Mouse (Mus musculus) limb, embryonic 11.5 days (tissue): ENCODE results near the gene Brd7. TPM values are rescaled to one million over a fixed set of nuclear protein-coding genes. Genes with fewer than 3 reads are reported as not detected.

Experiments
- ATAC-seq: fragments of 200-750 bp; cut with Nextera tagmentation; 2 replicates; pipeline ENCODE4 v1.8.0; 2017; ENCODE audit warnings: low read depth; ENCODE audit not compliant: insufficient number of reproducible peaks, low FRiP score, low TSS enrichment
- DNase-seq: peaks from one replicate; pipeline ENCODE4 v3.0.0-alpha.2; 2015; ENCODE audit warnings: low spot score
- H3K27ac ChIP-seq: fragments of 300-500 bp; sonication (generic); replicated peaks from 2 replicates; pipeline ENCODE4 v1.5.1; 2014; ENCODE audit warnings: low read depth, mild to moderate bottlenecking, low read length
- H3K27me3 ChIP-seq: fragments of 300-500 bp; sonication (generic); 2 replicates; pipeline ENCODE4 v1.6.1; 2014; ENCODE audit warnings: mild to moderate bottlenecking, low read length, mixed read lengths; ENCODE audit not compliant: control insufficient read depth, insufficient read depth
- H3K36me3 ChIP-seq: fragments of 300-500 bp; sonication (generic); 2 replicates; pipeline ENCODE4 v1.6.1; 2014; ENCODE audit warnings: mild to moderate bottlenecking, low read length, moderate library complexity, mixed read lengths; ENCODE audit not compliant: control insufficient read depth, insufficient read depth
- H3K4me1 ChIP-seq: fragments of 300-500 bp; sonication (generic); 2 replicates; pipeline ENCODE4 v1.6.1; 2014; ENCODE audit warnings: low read length, mixed read lengths; ENCODE audit not compliant: control insufficient read depth, insufficient read depth
- H3K4me2 ChIP-seq: fragments of 300-500 bp; sonication (generic); 2 replicates; pipeline ENCODE4 v1.6.1; 2014; ENCODE audit warnings: low read depth, mild to moderate bottlenecking, moderate library complexity; ENCODE audit not compliant: severe bottlenecking
- H3K4me3 ChIP-seq: fragments of 300-500 bp; sonication (generic); 2 replicates; pipeline ENCODE4 v1.5.1; 2014; ENCODE audit warnings: low read depth, low read length
- H3K9ac ChIP-seq: fragments of 300-500 bp; sonication (generic); 2 replicates; pipeline ENCODE4 v1.6.1; 2014; ENCODE audit warnings: mild to moderate bottlenecking, low read length
- H3K9me3 ChIP-seq: fragments of 300-500 bp; sonication (generic); 2 replicates; pipeline ENCODE4 v1.6.1; 2016; ENCODE audit warnings: low read length; ENCODE audit not compliant: control insufficient read depth
- WGBS: fragments of 180-500 bp; shearing (Covaris S2); extraction: QIAGEN DNeasy Blood & Tissue Kit; methylation state at CpG from one replicate; pipeline ENCODE4 v1.1.7; 2014; 5-methylcytosine and 5-hydroxymethylcytosine counted together
- polyA plus RNA-seq: library from polyadenylated mRNA; unstranded; fragments of >200 nt; fragmentation: Nextera tagmentation; extraction: Ambion mirVana; gene quantifications from 2 replicates; pipeline ENCODE4 v1.2.1, GENCODE M21; 2014

Brd7 gene
- polyA plus RNA-seq, 1 experiment from 2014 or later = 108 TPM

DNA sequence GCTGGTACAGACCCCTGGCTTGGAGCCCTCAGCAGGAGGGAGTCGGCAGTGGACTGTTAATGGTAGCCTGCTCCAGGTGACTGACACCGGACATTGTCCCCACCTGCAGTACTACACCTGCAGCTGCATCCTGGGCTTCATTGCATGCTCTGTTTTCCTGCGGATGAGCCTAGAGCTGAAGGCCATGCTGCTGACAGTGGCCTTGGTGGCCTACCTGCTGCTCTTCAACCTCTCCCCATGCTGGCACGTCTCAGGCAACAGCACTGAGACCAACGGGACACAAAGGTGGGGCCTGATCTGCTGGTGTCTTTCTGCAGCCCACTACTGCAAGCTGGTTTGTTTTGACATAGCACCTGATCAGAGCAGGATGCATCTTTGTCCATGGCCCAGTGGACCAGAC is 38.5 kb downstream of the Brd7 start:
- no peak overlapping the region for H3K4me2 ChIP-seq
- 91% methylated on average over 5 of the region's 5 CpGs for WGBS
- ATAC-seq = no peak

DNA sequence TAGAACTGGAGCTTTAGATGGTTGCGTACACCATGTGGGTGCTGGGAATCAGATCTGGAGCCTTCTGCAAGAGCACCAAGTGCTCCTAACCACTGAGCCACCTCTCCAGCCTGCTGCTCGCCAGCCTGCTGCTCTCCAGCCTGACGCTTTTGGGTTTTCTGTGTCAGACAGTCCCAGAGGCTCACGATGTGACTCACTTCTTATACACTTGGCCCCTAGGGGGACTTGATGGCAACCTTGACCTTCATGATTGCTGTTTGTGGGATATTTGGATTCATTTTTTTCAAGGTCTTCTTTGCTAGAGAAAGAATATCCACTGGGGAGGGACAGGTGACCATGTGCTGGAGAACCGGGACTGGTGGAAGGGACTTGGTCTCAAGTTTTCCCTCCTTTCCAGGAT is 40.6 kb downstream of the Brd7 start:
- H3K9ac ChIP-seq = no peak overlapping the region
- no peak overlapping the region for H3K4me2 ChIP-seq
- no peak overlapping the region for H3K27ac ChIP-seq
- 91% methylated on average over 5 of the region's 5 CpGs for WGBS
- no peaks in the 10 kb centered on the region for H3K27me3 ChIP-seq
- H3K4me1 ChIP-seq = peaks cover 12% of the 10 kb centered on the region
- DNase-seq (no peak), ATAC-seq (no peak)
- no peaks in the 10 kb centered on the region for H3K9me3 ChIP-seq
- no peak overlapping the region for H3K4me3 ChIP-seq
- peaks cover 12% of the 10 kb centered on the region; the same call in 1 of the 2 replicates for H3K36me3 ChIP-seq

More for the DNA sequence above, 38.5 kb downstream of the Brd7 start:
- Histone ChIP-seq H3K27me3 (no peaks in the 10 kb centered on the region), H3K9ac (no peak overlapping the region), H3K4me3 (no peak overlapping the region), H3K4me1 (no peaks in the 10 kb centered on the region), H3K36me3 (peaks cover 21% of the 10 kb centered on the region; the same call in 1 of the 2 replicates), H3K27ac (no peak overlapping the region), H3K9me3 (no peaks in the 10 kb centered on the region)
- no peak for DNase-seq

DNA sequence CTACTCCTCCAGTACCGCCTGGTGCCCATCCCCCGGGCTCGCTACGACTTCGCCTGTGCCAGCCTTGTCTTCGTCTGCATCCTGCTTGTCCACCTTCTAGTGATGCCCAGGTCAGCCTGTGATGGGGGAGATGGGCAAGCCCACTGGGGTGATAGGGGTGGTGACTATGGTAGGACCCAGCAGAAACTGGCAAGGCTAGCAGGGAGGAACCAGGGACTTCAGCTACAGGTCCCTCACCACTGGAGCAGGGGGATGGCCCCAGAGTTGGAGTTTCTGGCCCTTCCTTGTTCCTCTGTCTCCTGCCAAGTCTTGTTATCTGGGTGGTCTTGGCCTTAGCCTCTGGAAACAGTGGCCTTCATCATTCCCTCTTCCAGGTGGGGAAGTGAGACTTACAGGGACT is 41.9 kb downstream of the Brd7 start:
- H3K9me3 ChIP-seq = no peaks in the 10 kb centered on the region
- peaks cover 5% of the 10 kb centered on the region; the same call in 1 of the 2 replicates for H3K36me3 ChIP-seq
- no peak overlapping the region for H3K9ac ChIP-seq
- no peak overlapping the region for H3K27ac ChIP-seq
- ATAC-seq (no peak), DNase-seq (no peak)
- no peak overlapping the region for H3K4me3 ChIP-seq
- H3K27me3 ChIP-seq = no peaks in the 10 kb centered on the region
- no peak overlapping the region for H3K4me2 ChIP-seq
- 96% methylated on average over 6 of the region's 6 CpGs for WGBS
- H3K4me1 ChIP-seq = peaks cover 12% of the 10 kb centered on the region

DNA sequence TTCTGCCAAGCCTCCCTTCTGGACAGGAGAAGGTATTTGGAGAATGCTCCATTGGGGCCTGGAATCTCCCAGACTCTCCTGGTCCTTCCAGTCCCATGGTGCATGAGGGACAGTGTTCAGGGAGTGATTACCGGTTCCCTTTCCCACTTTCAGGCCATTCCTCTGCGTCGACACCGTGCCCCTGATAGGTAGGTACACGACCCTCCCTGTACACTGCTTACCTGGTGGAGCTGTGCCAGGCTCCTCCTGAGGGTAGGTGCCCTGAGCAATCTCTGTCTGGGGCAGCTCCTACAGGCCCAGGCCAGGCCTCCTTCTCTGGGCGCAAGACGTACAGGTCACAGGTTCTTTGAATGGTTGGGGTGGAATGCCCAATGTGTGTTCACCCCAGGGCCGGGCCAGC is 43.8 kb downstream of the Brd7 start:
- peaks cover 12% of the 10 kb centered on the region for H3K4me1 ChIP-seq
- no peaks in the 10 kb centered on the region for H3K36me3 ChIP-seq
- DNase-seq = no peak
- H3K27me3 ChIP-seq = no peaks in the 10 kb centered on the region
- ATAC-seq = no peak
- no peak overlapping the region for H3K9ac ChIP-seq
- H3K4me2 ChIP-seq = no peak overlapping the region
- no peaks in the 10 kb centered on the region for H3K9me3 ChIP-seq
- no peak overlapping the region for H3K4me3 ChIP-seq
- no peak overlapping the region for H3K27ac ChIP-seq
- 94% methylated on average over 8 of the region's 8 CpGs for WGBS

DNA sequence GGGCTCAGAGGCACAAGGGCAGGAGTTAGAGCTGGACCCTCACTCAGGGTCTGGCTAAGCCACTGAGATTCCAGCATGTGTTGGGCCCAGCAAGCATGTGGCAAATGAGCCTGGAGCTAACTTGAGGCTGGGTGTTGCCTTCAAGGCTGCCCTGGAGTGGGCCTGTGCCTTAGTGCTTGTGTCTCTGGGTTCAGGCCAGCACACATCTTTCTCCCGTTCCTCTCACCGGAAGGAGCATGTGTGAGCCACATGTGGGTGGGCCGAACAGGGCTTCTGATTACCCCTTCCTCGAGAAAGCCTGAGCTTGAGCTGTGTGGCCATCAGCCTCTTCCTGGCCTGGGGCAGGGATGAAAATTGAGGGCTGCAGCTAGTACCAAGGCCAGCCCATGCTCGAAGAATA is 44.7 kb downstream of the Brd7 start:
- H3K9ac ChIP-seq = no peak overlapping the region
- no peaks in the 10 kb centered on the region for H3K27me3 ChIP-seq
- H3K36me3 ChIP-seq = no peaks in the 10 kb centered on the region
- WGBS = 32% methylated on average over 5 of the region's 5 CpGs
- no peak overlapping the region for H3K4me2 ChIP-seq
- DNase-seq (peak; percentile 46), ATAC-seq (no peak)
- peaks cover 12% of the 10 kb centered on the region for H3K4me1 ChIP-seq
- H3K9me3 ChIP-seq = no peaks in the 10 kb centered on the region
- H3K27ac ChIP-seq = no peak overlapping the region
- H3K4me3 ChIP-seq = no peak overlapping the region

DNA sequence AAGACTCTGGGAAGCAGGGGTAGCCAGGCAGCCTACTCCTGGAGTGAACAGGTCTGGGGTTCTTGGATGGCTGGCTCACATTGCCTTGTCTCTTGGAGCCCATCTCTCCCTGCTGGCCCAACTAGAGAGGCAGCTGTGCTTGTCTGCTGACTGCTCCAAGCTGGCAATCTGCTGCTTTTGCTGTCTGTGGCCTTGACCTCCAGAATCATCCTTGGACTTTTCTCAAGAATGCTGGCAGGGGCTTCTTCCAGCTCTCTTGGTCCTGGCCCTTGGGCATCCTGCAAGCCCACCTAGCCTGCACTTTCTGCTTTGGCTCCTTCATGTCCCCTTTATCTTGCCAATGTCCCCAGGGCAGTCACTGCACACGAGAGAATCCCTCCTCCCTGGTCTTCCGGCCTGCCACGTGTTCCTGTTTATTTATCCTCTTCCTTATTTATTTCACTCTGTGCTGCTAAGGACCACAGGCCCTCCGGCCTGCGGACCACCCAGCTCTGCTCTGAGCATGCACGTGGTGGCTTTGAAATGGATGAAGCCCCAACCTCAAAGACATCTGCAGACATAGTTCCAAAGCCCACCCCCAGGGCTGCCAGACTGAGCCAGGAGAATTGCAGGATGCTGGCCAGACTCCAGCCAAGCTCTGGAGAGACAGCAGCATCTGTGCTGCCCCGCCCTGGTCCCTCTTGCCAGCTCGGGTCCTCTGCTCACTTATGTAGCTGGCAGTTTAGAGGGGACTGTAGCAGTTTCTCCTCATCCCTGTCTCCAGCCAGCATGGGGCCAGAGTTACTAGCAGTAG is 45.7 kb downstream of the Brd7 start:
- no peak overlapping the region for H3K4me2 ChIP-seq
- ATAC-seq = no peak
- H3K4me3 ChIP-seq = no peak overlapping the region
- H3K9ac ChIP-seq = no peak overlapping the region
- H3K27me3 ChIP-seq = no peaks in the 10 kb centered on the region
- 29% methylated on average over 8 of the region's 8 CpGs for WGBS
- no peak overlapping the region for H3K27ac ChIP-seq
- H3K9me3 ChIP-seq = no peaks in the 10 kb centered on the region
- H3K36me3 ChIP-seq = no peaks in the 10 kb centered on the region
- H3K4me1 ChIP-seq = peaks cover 12% of the 10 kb centered on the region
- DNase-seq = peak; percentile 39

DNA sequence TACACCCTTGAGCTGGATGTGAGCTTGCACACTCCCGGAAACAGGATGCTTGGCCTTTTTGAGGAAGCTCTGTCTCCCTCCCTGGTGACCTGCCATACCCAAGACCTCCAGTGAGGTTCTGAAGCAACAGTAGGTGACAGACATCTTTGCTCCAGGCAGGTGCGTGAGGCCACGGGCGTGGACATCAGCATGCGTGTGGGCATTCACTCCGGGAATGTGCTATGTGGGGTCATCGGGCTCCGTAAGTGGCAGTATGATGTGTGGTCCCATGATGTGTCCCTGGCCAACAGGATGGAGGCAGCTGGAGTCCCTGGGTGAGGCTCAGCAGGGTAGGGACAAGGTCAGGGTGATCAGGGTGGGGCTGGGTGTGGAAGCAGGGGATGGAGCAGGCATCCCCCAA is 46.7 kb downstream of the Brd7 start:
- WGBS = 93% methylated on average over 8 of the region's 8 CpGs
- ATAC-seq (no peak), DNase-seq (no peak)
- H3K4me1 ChIP-seq = peaks cover 12% of the 10 kb centered on the region
- H3K9ac ChIP-seq = no peak overlapping the region
- H3K36me3 ChIP-seq = no peaks in the 10 kb centered on the region
- H3K9me3 ChIP-seq = no peaks in the 10 kb centered on the region
- no peak overlapping the region for H3K4me3 ChIP-seq
- no peaks in the 10 kb centered on the region for H3K27me3 ChIP-seq
- no peak overlapping the region for H3K27ac ChIP-seq
- H3K4me2 ChIP-seq = no peak overlapping the region

DNA sequence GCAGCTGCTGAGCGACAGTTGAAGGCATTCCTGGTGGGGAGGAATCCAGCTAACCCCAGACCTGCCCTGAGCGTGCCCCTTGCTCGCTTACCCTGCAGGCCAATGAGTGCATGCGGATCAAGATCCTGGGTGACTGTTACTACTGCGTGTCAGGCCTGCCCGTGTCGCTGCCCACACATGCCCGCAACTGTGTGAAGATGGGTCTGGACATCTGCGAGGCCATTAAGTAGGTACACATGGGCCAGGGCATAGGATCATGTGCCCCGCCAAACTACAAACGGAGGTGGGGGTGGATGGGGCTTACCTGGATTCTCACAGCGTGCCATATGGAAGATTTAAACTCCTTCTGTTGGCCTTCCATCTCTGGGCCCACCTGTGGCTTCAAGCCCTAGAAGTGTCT is 48.0 kb downstream of the Brd7 start:
- Histone ChIP-seq H3K9ac (no peak overlapping the region), H3K4me1 (peaks cover 12% of the 10 kb centered on the region), H3K36me3 (no peaks in the 10 kb centered on the region), H3K27me3 (no peaks in the 10 kb centered on the region), H3K9me3 (no peaks in the 10 kb centered on the region), H3K27ac (no peak overlapping the region), H3K4me2 (no peak overlapping the region), H3K4me3 (no peak overlapping the region)
- DNase-seq (no peak), ATAC-seq (no peak)
- 89% methylated on average over 12 of the region's 12 CpGs for WGBS

DNA sequence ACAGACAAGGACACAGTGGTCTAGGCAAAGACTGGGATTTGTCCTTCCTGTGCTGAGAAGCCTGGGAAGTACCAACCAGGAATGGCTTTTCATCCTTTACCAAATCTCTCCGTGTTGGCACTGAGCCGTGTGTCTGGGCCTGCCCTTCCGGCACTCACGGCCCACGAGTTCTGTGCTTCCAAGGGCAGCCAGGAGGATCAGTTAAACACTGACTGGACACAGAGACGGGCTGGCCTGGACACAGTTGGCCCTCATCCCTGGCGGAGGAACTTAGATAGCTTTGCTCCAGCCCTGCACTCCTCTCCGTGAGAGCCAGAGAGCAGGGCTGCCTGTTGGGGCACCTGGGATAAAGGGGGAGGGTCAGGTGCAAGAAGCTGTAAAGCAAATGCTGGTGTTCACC is 49.0 kb downstream of the Brd7 start:
- WGBS = 80% methylated on average over 8 of the region's 8 CpGs
- no peak for ATAC-seq
- Histone ChIP-seq H3K36me3 (no peaks in the 10 kb centered on the region), H3K4me1 (peaks cover 12% of the 10 kb centered on the region), H3K9me3 (no peaks in the 10 kb centered on the region), H3K27ac (no peak overlapping the region), H3K4me3 (no peak overlapping the region), H3K27me3 (no peaks in the 10 kb centered on the region), H3K9ac (no peak overlapping the region), H3K4me2 (no peak overlapping the region)
- no peak for DNase-seq
